In genomic region chrX:38189552-38190457, GRCm38 (mm10) we compare ENCODE assay signal across 8 mouse cellular contexts. TPM values are rescaled to one million over a fixed set of nuclear protein-coding genes. Genes with fewer than 3 reads are reported as not detected.
DNase-seq lines count a peak whose midpoint lies in the region; ATAC-seq and TF ChIP-seq lines count a peak whose summit lies in the region.

Zbtb33 (plus strand) TSS chrX:38189793.

- no peaks in the 10 kb centered on the region for H3K27me3 ChIP-seq in embryonic facial prominence, embryonic 12.5 days
- H3K27me3 ChIP-seq in kidney, adult 2 months (replicated peaks; ENCODE audit: control insufficient read depth, insufficient read depth, low read length) = no peaks in the 10 kb centered on the region
- H3K27me3 ChIP-seq in limb, embryonic 11.5 days (ENCODE audit: control insufficient read depth, insufficient read depth, low read length) = no peaks in the 10 kb centered on the region
- no peaks in the 10 kb centered on the region for H3K27me3 ChIP-seq in midbrain, embryonic 13.5 days
- no peaks in the 10 kb centered on the region for H3K27me3 ChIP-seq in small intestine, adult 2 months (ENCODE audit: control insufficient read depth, insufficient read depth, low read length)

- peak within 1 kb of the TSS; percentile 77 for H3K9ac ChIP-seq in embryonic facial prominence, embryonic 12.5 days
- peak within 1 kb of the TSS; percentile 82 for H3K9ac ChIP-seq in limb, embryonic 11.5 days (ENCODE audit: low read length)
- H3K9ac ChIP-seq in midbrain, embryonic 13.5 days (replicated peaks) = peak within 1 kb of the TSS; percentile 86

- peaks cover 4% of the 10 kb centered on the region; the same call in 1 of the 2 replicates for H3K36me3 ChIP-seq in embryonic facial prominence, embryonic 12.5 days
- no peaks in the 10 kb centered on the region; the same call in 1 of the 2 replicates for H3K36me3 ChIP-seq in kidney, adult 2 months (ENCODE audit: control insufficient read depth, insufficient read depth, low read length)
- H3K36me3 ChIP-seq in limb, embryonic 11.5 days (ENCODE audit: control insufficient read depth, insufficient read depth, low read length) = no peaks in the 10 kb centered on the region; the same call in 1 of the 2 replicates
- no peaks in the 10 kb centered on the region for H3K36me3 ChIP-seq in midbrain, embryonic 13.5 days
- H3K36me3 ChIP-seq in small intestine, adult 2 months (ENCODE audit: control insufficient read depth, insufficient read depth, low read length) = peaks cover 2% of the 10 kb centered on the region; the same call in 1 of the 2 replicates

- peak within 1 kb of the TSS; percentile 63 for H3K4me3 ChIP-seq in embryonic facial prominence, embryonic 12.5 days
- H3K4me3 ChIP-seq in kidney, adult 2 months (ENCODE audit: insufficient read depth, low read depth, low read length) = peak within 1 kb of the TSS; percentile 91
- peak within 1 kb of the TSS; percentile 64 for H3K4me3 ChIP-seq in limb, embryonic 11.5 days (ENCODE audit: low read depth, low read length)
- H3K4me3 ChIP-seq in midbrain, embryonic 13.5 days (replicated peaks) = peak within 1 kb of the TSS; percentile 68
- peak within 1 kb of the TSS; percentile 75 for H3K4me3 ChIP-seq in small intestine, adult 2 months (ENCODE audit: low read depth, low read length)

- H3K27ac ChIP-seq in embryonic facial prominence, embryonic 12.5 days = peak within 1 kb of the TSS; percentile 80
- H3K27ac ChIP-seq in kidney, adult 2 months (ENCODE audit: insufficient read depth, low read depth, low read length) = peak within 1 kb of the TSS; percentile 86
- H3K27ac ChIP-seq in limb, embryonic 11.5 days (replicated peaks; ENCODE audit: low read depth, low read length) = peak within 1 kb of the TSS; percentile 70
- H3K27ac ChIP-seq in midbrain, embryonic 13.5 days = peak within 1 kb of the TSS; percentile 89
- H3K27ac ChIP-seq in small intestine, adult 2 months (ENCODE audit: insufficient read depth, low read depth, low read length) = peak within 1 kb of the TSS; percentile 90

- ATAC-seq in embryonic facial prominence, embryonic 12.5 days (ENCODE audit: insufficient number of reproducible peaks, insufficient read depth, low FRiP score, low TSS enrichment) = peak; percentile 94
- ATAC-seq in limb, embryonic 11.5 days (ENCODE audit: insufficient number of reproducible peaks, low FRiP score, low TSS enrichment, low read depth) = peak; percentile 95
- ATAC-seq in midbrain, embryonic 13.5 days = peak; percentile 96

- no peaks in the 10 kb centered on the region for H3K4me1 ChIP-seq in embryonic facial prominence, embryonic 12.5 days
- H3K4me1 ChIP-seq in kidney, adult 2 months (ENCODE audit: control insufficient read depth, insufficient read depth, low read length) = no peaks in the 10 kb centered on the region
- no peaks in the 10 kb centered on the region for H3K4me1 ChIP-seq in limb, embryonic 11.5 days (ENCODE audit: control insufficient read depth, insufficient read depth, low read length)
- H3K4me1 ChIP-seq in midbrain, embryonic 13.5 days (replicated peaks) = peaks cover 9% of the 10 kb centered on the region
- H3K4me1 ChIP-seq in small intestine, adult 2 months (ENCODE audit: control insufficient read depth, insufficient read depth, insufficient read length, low read length) = no peaks in the 10 kb centered on the region; the same call in 1 of the 2 replicates

- TF ChIP-seq CTCF in kidney, adult 2 months (conservative IDR thresholded peaks at IDR 0.05; ENCODE audit: insufficient read depth, insufficient read length, low read depth, low read length) = peak; percentile 67
- peak; percentile 68; the same call in 1 of the 2 replicates for TF ChIP-seq CTCF in small intestine, adult 2 months (IDR thresholded peaks at IDR 0.05; ENCODE audit: extremely low read depth, insufficient read length, insufficient replicate concordance, low read depth, low read length)

- peak; percentile 22 for TF ChIP-seq POLR2A in kidney, adult 2 months (IDR thresholded peaks at IDR 0.05; ENCODE audit: low read depth, low read length)
- TF ChIP-seq POLR2A in small intestine, adult 2 months (IDR thresholded peaks at IDR 0.05; ENCODE audit: low read depth, low read length) = 0 out of 2 replicates have a peak, but pooled peaks have one; percentile 43

- peak within 1 kb of the TSS; percentile 55 for H3K4me2 ChIP-seq in embryonic facial prominence, embryonic 12.5 days (replicated peaks)
- H3K4me2 ChIP-seq in limb, embryonic 11.5 days (ENCODE audit: low read depth, severe bottlenecking) = peak within 1 kb of the TSS; percentile 35
- peak within 1 kb of the TSS; percentile 67 for H3K4me2 ChIP-seq in midbrain, embryonic 13.5 days (replicated peaks)

- no peaks in the 10 kb centered on the region for H3K9me3 ChIP-seq in embryonic facial prominence, embryonic 12.5 days
- no peaks in the 10 kb centered on the region for H3K9me3 ChIP-seq in limb, embryonic 11.5 days (ENCODE audit: control insufficient read depth, low read length)
- no peaks in the 10 kb centered on the region for H3K9me3 ChIP-seq in midbrain, embryonic 13.5 days

- 22% methylated on average over 59 of the region's 72 CpGs for WGBS in embryonic facial prominence, embryonic 12.5 days
- WGBS in kidney, adult 2 months = under 1% methylated on average over 67 of the region's 72 CpGs
- 21% methylated on average over 61 of the region's 72 CpGs for WGBS in limb, embryonic 11.5 days
- WGBS in midbrain, embryonic 13.5 days = 23% methylated on average over 56 of the region's 72 CpGs
- 11% methylated on average over 71 of the region's 72 CpGs for WGBS in small intestine, adult 2 months

- DNase-seq in 3T3-L1 (ENCODE audit: low read depth, low spot score) = peak; percentile 79
- peak; percentile 88 to 92 for DNase-seq in adrenal gland, postnatal 36 days
- peak; percentile 89 to 90 for DNase-seq in heart, adult 18-20 months
- DNase-seq in kidney, adult 2 months = peak; percentile 92
- DNase-seq in limb, embryonic 11.5 days (ENCODE audit: low spot score) = peak; percentile 90

RNA-seq across cellular contexts. Expression of gene Zbtb33, which starts in this region (rescaled TPM):
- total RNA-seq in adrenal gland, postnatal 36 days (2021) = 10 to 100 TPM; 30.4 to 34.2 TPM
- 4.1 and 5.1 TPM in 2 replicates for polyA plus RNA-seq in embryonic facial prominence, embryonic 12.5 days (2016; fragmentation: Nextera tagmentation; extraction: Ambion mirVana)
- 10 to 100 TPM in 1 of 2 experiments, 1 to 10 TPM in 1; 9.4 to 11.5 TPM for total RNA-seq in heart, adult 18-20 months (2021)
- polyA plus RNA-seq in kidney, adult 2 months (2012; rRNA removed) = 4.4 and 4.6 TPM in 2 replicates
- 6.2 and 7.3 TPM in 2 replicates for polyA plus RNA-seq in limb, embryonic 11.5 days (2014; fragmentation: Nextera tagmentation; extraction: Ambion mirVana)
- 6.0 and 6.6 TPM in 2 replicates for polyA plus RNA-seq in midbrain, embryonic 13.5 days (2015; fragmentation: Nextera tagmentation; extraction: Ambion mirVana)
- polyA plus RNA-seq in small intestine, adult 2 months (2012; rRNA removed) = 0.88 and 1.4 TPM in 2 replicates

Comparison
In these comparisons a context has a peak if more than half of its experiments do, and no peak if none do; other contexts are left out.
1. Peak in every context shown above with its lines: DNase-seq, ATAC-seq, H3K4me3 ChIP-seq and H3K27ac ChIP-seq.